Mouse (Mus musculus) thymus, adult 2 months (tissue): ENCODE measurements around the gene Klhl26.

Experiments used
- CTCF ChIP-seq: fragments of 200-500 bp; IDR thresholded peaks from 2 replicates; pipeline ENCODE4 v1.5.1; 2012; ENCODE audit warnings: mild to moderate bottlenecking, control low read depth, low read length, moderate library complexity, borderline replicate concordance; ENCODE audit not compliant: control insufficient read depth, poor library complexity, insufficient read depth; ENCODE audit errors: extremely low read depth
- POLR2A ChIP-seq: fragments of 200-500 bp; IDR thresholded peaks from 2 replicates; pipeline ENCODE4 v1.6.1; 2012; ENCODE audit warnings: mild to moderate bottlenecking, low read length, control low read depth, moderate library complexity; ENCODE audit not compliant: control insufficient read depth, poor library complexity, insufficient read depth; ENCODE audit errors: extremely low read depth

DNA sequence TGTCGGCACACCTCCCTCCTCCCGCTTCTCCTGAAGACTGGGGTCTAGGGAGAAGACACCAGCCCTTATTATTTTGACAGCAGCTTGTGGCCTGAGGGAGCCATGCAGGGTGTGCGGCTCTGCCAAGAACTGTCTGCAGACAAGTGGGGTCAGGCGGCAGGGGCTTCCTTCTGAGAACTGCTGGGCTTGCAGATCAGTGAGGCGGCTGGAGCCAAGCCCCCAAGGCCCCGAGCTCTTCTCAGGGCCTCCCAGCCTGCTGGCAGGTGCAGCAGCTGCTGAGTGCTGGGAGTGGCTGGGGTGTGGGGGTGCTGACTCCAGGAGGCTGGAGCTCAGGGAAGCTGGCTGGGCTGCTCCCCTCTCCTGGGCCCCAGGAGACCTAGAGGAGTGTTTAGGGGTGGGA, 68.5 kb downstream of the Klhl26 start:
- no peak for TF ChIP-seq POLR2A
- no peak for TF ChIP-seq CTCF
